Mouse (Mus musculus) midbrain, embryonic 15.5 days (tissue): ENCODE measurements around the gene Nfkb1. TPM values are rescaled to one million over a fixed set of nuclear protein-coding genes. Genes with fewer than 3 reads are reported as not detected.

Experiments used
- ATAC-seq: fragments of 200-750 bp; cut with Nextera tagmentation; replicated peaks from 2 replicates; pipeline ENCODE4 v1.8.0; 2017; ENCODE audit warnings: moderate TSS enrichment
- H3K27ac ChIP-seq: fragments of 300-500 bp; sonication (generic); 2 replicates; pipeline ENCODE4 v1.5.1; 2015; ENCODE audit warnings: mild to moderate bottlenecking, inconsistent platforms
- H3K27me3 ChIP-seq: fragments of 300-500 bp; sonication (generic); replicated peaks from 2 replicates; pipeline ENCODE4 v1.6.1; 2015; ENCODE audit warnings: inconsistent platforms
- H3K36me3 ChIP-seq: fragments of 300-500 bp; sonication (generic); replicated peaks from 2 replicates; pipeline ENCODE4 v1.6.1; 2015; ENCODE audit warnings: inconsistent platforms
- H3K4me1 ChIP-seq: fragments of 300-500 bp; sonication (generic); 2 replicates; pipeline ENCODE4 v1.6.1; 2015; ENCODE audit warnings: inconsistent platforms
- H3K4me2 ChIP-seq: fragments of 300-500 bp; sonication (generic); 2 replicates; pipeline ENCODE4 v1.6.1; 2015; ENCODE audit warnings: inconsistent platforms, mild to moderate bottlenecking, moderate library complexity
- H3K4me3 ChIP-seq: fragments of 300-500 bp; sonication (generic); 2 replicates; pipeline ENCODE4 v1.5.1; 2015; ENCODE audit warnings: mild to moderate bottlenecking, inconsistent platforms
- H3K9ac ChIP-seq: fragments of 300-500 bp; sonication (generic); 2 replicates; pipeline ENCODE4 v1.6.1; 2015; ENCODE audit warnings: mild to moderate bottlenecking, inconsistent platforms
- H3K9me3 ChIP-seq: fragments of 300-500 bp; sonication (generic); 2 replicates; pipeline ENCODE4 v1.6.1; 2016; ENCODE audit warnings: inconsistent platforms
- WGBS: fragments of 180-500 bp; shearing (Covaris S2); methylation state at CpG from one replicate; pipeline ENCODE4 v1.1.7; 2015; ENCODE audit warnings: mixed read lengths; 5-methylcytosine and 5-hydroxymethylcytosine counted together
- polyA plus RNA-seq: library from polyadenylated mRNA; unstranded; fragments of >200 nt; fragmentation: Nextera tagmentation; extraction: Ambion mirVana; gene quantifications from 2 replicates; pipeline ENCODE4 v1.2.1, GENCODE M21; 2015

Nfkb1 gene
- polyA plus RNA-seq, 1 experiment from 2014 or later: 7.9 TPM

DNA sequence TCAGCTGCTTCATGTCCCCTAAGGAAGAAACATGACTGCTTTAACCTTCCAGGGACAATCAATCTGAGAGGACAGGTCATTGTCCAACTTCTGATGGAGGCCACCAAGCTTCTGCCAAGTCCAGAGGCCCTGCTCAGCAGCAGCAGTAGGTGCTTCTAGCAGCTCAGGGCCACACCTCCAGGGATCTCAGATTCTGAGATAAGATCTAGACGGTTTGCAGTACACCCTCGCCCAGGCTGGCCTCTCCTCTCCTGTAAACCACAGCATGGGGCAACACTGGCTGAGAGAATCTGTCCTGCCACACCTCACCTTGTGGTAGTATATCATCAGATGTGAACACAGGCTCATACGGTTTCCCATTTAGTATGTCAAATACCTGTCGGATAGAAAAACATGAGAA lies 100.9 kb downstream of the Nfkb1 start:
- no peaks in the 10 kb centered on the region for H3K27me3 ChIP-seq
- no peak overlapping the region for H3K4me3 ChIP-seq
- ATAC-seq: no peak
- H3K4me2 ChIP-seq: no peak overlapping the region
- no peak overlapping the region for H3K9ac ChIP-seq
- WGBS: 88% methylated on average over 4 of the region's 4 CpGs
- H3K4me1 ChIP-seq: no peaks in the 10 kb centered on the region
- H3K9me3 ChIP-seq: no peaks in the 10 kb centered on the region
- no peaks in the 10 kb centered on the region; the same call in 1 of the 2 replicates for H3K36me3 ChIP-seq
- H3K27ac ChIP-seq: no peak overlapping the region

DNA sequence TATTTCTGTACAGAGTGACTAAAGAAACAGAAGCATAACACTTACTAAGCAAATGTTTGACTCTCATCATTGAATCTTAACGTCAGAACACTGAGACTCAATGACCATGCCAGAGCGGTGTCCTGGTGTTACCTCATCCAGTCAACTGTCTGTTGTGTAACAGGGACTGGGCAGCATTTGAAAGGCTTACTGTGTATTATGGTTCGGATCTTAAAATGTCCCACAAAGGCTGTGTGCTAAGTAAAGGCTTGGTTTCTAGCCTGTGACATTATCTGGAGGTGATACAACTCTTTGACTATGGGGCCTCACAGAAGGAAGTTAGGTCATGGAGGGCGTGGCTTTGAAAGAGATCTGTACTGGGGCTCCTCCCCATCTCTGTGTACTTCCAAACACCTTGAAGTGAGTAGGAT lies 104.9 kb downstream of the Nfkb1 start:
- Histone ChIP-seq H3K9ac (no peak overlapping the region), H3K27me3 (no peaks in the 10 kb centered on the region), H3K4me2 (no peak overlapping the region), H3K36me3 (no peaks in the 10 kb centered on the region; the same call in 1 of the 2 replicates), H3K27ac (no peak overlapping the region), H3K4me1 (peaks cover 4% of the 10 kb centered on the region), H3K4me3 (no peak overlapping the region), H3K9me3 (no peaks in the 10 kb centered on the region)
- no peak for ATAC-seq
- 88% methylated on average over 4 of the region's 4 CpGs for WGBS

DNA sequence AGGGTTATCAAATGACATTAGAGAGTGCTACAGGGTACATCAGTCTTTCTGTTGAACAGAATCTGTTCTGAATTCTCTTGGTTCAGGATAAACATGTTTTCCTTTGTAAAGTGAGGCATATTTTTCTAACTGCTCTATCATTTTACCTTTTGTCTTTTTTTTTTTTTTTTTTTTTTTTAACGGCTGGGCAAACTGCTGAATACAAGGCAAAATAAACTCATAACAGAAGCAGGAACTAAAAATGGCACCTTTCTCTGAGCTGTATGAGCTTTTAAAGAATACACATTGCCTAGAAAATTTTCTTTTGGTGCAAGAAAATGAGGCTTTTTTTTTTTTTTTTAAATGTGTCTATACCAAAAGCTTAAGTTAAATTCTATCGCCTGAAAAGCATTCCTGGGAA lies 105.3 kb downstream of the Nfkb1 start:
- Histone ChIP-seq H3K9me3 (no peaks in the 10 kb centered on the region), H3K27me3 (no peaks in the 10 kb centered on the region), H3K4me1 (peaks cover 6% of the 10 kb centered on the region), H3K36me3 (no peaks in the 10 kb centered on the region; the same call in 1 of the 2 replicates), H3K4me2 (no peak overlapping the region), H3K4me3 (no peak overlapping the region), H3K27ac (no peak overlapping the region), H3K9ac (no peak overlapping the region)
- no peak for ATAC-seq
- WGBS: 87% methylated on average over 2 of the region's 2 CpGs

DNA sequence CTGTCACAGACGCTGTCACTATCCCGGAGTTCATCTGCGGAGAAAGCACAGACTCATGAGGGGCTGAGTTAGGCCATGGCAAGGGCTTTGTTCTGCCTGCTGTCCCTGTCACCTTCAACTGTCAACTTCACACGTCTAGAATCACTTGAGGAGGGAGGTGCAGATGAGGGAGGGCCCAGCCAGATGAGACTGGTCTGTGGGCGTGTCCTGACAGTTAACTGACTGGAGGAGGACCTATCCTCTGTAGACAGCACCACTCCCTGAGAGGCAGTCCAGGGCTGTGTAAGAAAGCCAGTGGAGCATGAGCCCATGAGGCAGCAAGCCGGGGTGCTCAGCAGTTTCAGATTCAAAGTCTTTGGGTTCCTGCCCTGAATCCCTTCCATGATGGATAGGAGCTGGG lies 105.9 kb downstream of the Nfkb1 start:
- Histone ChIP-seq H3K27me3 (no peaks in the 10 kb centered on the region), H3K4me1 (peaks cover 6% of the 10 kb centered on the region), H3K4me3 (no peak overlapping the region), H3K9me3 (no peaks in the 10 kb centered on the region), H3K36me3 (no peaks in the 10 kb centered on the region; the same call in 1 of the 2 replicates), H3K27ac (no peak overlapping the region), H3K9ac (no peak overlapping the region), H3K4me2 (no peak overlapping the region)
- WGBS: 57% methylated on average over 6 of the region's 6 CpGs
- ATAC-seq: no peak

DNA sequence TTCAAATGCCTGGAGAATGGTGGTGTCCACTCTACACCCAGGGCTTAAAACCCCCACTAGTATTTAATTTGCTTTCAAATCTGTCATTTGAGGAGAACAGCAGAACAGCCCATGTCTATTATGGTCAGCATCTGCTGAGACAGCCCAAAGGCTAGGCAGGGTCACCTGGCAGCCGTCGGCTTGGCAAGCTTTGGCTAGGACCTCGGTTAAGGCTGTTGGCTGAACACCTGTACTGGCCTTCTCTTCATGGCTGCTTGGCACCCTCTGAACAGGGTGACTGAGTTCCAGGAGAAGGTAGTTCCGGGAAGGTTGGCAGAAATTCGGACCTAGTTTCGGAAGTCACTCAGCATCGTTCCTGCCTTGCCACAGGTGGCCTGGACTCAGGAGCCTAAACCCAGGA lies 109.1 kb downstream of the Nfkb1 start:
- H3K4me3 ChIP-seq: no peak overlapping the region
- ATAC-seq: peak; percentile 10; the same call in 1 of the 2 replicates
- H3K27me3 ChIP-seq: no peaks in the 10 kb centered on the region
- no peaks in the 10 kb centered on the region; the same call in 1 of the 2 replicates for H3K36me3 ChIP-seq
- H3K4me2 ChIP-seq: no peak overlapping the region
- H3K9ac ChIP-seq: no peak overlapping the region
- WGBS: 85% methylated on average over 7 of the region's 7 CpGs
- H3K27ac ChIP-seq: no peak overlapping the region
- H3K4me1 ChIP-seq: peaks cover 6% of the 10 kb centered on the region
- no peaks in the 10 kb centered on the region for H3K9me3 ChIP-seq

DNA sequence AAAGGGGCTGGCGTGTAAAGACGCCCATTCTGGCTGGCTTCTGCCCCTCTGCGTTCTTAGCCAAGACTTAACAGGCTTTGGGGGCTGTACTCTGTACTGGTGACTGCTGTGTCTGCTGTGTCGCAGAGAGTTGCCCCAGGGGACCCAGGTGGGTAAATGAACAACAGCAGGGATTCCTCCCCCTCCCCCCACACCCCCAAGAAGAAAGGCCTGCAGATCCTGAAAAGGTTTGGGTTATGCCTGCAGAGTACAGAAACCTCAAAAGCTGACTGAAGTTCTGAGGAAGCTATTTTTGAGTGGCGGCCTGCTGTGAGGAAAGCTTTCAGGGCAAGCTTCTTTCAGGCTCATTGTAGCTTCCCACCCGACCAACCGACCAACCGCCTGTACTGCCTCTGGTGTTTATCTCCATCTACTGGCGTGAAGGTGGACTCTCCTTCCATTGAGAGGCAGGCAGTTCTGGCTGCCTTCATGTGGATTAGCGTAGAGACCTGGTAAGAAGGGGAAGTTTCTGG lies 109.7 kb downstream of the Nfkb1 start:
- ATAC-seq: peak; percentile 88
- no peaks in the 10 kb centered on the region for H3K27me3 ChIP-seq
- H3K27ac ChIP-seq: no peak overlapping the region
- WGBS: 9% methylated on average over 10 of the region's 10 CpGs
- peaks cover 6% of the 10 kb centered on the region for H3K4me1 ChIP-seq
- H3K4me3 ChIP-seq: no peak overlapping the region
- no peaks in the 10 kb centered on the region; the same call in 1 of the 2 replicates for H3K36me3 ChIP-seq
- no peak overlapping the region for H3K9ac ChIP-seq
- H3K9me3 ChIP-seq: no peaks in the 10 kb centered on the region
- H3K4me2 ChIP-seq: no peak overlapping the region

DNA sequence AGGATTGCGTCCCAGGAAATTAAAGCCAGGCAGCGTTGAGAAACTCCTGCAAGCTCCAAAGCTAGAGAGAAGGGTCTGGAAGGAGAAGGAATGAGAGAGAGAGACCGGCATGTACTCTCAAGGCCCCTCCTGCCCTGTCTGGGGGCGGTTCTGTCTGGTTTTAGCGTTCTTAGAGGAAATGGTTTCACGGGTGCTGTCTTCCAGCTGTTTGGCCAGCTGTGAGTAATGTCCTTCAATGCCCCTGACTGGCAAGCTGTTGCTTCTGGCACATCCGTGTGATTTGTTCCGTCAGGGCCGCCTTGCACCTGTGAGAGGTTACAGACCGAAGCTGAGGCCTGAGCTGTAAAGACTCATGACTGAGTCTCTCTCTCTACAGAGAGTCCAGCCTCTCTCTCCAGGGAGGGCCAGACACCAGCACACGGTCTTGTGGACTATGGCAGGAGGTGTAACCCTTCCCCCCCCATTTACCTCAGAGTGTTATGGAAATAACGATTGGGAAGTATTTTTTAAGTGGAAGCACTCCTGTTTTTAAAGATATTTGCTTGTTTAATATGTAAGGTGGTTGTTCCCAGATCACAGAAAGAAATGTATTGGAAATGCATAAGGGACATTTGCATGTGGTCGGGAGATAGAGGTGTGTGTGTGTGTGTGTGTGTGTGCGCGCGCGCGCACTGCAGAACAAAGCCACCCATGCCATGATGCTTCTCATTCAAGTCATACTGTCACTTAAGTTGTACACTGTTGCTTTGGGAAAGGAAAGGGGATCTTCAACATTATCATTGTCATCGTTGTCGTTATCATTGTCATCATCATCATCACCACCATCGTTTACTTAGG lies 110.7 kb downstream of the Nfkb1 start:
- WGBS: 83% methylated on average over 21 of the region's 21 CpGs
- H3K9me3 ChIP-seq: no peaks in the 10 kb centered on the region
- no peak for ATAC-seq
- H3K27ac ChIP-seq: no peak overlapping the region
- no peak overlapping the region for H3K9ac ChIP-seq
- peaks cover 6% of the 10 kb centered on the region for H3K4me1 ChIP-seq
- H3K4me2 ChIP-seq: no peak overlapping the region
- no peaks in the 10 kb centered on the region; the same call in 1 of the 2 replicates for H3K36me3 ChIP-seq
- no peaks in the 10 kb centered on the region for H3K27me3 ChIP-seq
- no peak overlapping the region for H3K4me3 ChIP-seq

DNA sequence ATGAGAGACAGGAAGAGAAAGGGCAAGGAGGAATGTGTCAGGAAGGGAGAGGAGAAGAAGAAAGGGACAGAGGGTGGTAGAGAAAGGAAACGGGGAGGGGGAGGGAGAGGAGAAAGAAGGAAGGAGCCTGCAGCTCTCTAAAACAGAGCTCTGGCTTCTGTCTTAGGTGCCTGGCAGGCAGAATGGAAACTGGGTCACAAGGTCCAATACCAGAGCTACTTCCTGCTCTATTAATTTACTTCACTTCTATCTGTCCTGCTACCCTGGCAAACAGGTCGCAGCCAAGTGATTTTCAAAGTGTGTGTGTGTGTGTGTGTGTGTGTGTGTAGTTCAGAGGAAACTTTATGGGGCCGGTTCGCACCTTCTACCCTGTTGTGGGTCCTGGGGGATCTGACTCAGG lies 112.2 kb downstream of the Nfkb1 start:
- H3K9ac ChIP-seq: no peak overlapping the region
- peaks cover 6% of the 10 kb centered on the region for H3K4me1 ChIP-seq
- WGBS: 63% methylated on average over 4 of the region's 4 CpGs
- no peaks in the 10 kb centered on the region; the same call in 1 of the 2 replicates for H3K36me3 ChIP-seq
- H3K27ac ChIP-seq: no peak overlapping the region
- H3K4me3 ChIP-seq: no peak overlapping the region
- H3K4me2 ChIP-seq: no peak overlapping the region
- no peaks in the 10 kb centered on the region for H3K9me3 ChIP-seq
- no peak for ATAC-seq
- H3K27me3 ChIP-seq: no peaks in the 10 kb centered on the region

DNA sequence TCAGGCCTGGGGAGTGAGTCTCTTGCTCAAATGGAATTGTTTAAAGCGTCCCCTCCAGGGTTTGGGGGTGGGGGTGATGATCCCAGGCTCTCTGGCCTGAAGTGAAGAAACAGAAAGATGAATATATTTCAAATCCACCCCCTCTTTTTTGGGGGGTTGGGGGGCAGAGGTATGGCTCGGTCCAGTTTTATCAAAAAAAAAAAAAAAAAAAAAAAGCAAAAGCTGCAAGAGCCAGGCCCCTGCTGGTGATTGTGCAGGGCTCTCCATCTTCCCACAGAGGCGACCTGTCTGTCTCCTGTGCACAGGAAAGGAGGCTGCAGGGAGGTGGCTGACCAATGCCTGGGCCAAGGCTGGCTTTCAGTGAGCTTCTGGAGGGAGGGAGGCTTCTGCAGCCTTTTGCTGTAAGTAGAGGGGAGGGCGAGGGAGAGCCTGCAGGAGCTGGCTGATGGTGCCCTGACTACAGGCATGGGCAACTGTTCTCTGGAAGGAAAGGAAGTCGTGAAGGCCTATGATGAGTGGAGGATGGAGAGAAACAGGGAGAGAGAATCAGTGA lies 112.7 kb downstream of the Nfkb1 start:
- Histone ChIP-seq H3K9ac (no peak overlapping the region), H3K4me2 (no peak overlapping the region)

DNA sequence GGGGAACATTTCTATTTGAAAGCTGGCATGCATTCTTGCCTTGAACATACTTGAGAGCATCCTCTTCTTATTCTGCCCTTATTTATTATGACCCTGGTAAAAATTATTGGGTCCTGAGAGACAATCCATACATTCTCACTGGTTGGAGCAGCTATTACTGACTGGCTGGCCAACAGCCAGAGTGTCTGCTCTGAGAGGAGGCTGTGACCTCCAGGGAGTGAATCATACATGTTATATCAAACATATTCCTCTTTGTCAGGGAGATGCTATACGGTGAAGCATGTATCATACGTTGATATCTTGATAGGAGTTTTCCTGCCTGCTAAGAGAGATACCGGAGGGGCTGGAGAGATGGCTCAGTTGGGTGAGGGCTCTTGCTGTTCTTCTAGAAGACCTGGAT lies 116.2 kb downstream of the Nfkb1 start:
- Histone ChIP-seq H3K4me2 (no peak overlapping the region), H3K36me3 (no peaks in the 10 kb centered on the region), H3K9me3 (no peaks in the 10 kb centered on the region), H3K27ac (no peak overlapping the region), H3K9ac (no peak overlapping the region), H3K27me3 (no peaks in the 10 kb centered on the region), H3K4me1 (no peaks in the 10 kb centered on the region), H3K4me3 (no peak overlapping the region)
- ATAC-seq: no peak
- WGBS: 91% methylated on average over 3 of the region's 3 CpGs

More for the DNA sequence above, 112.7 kb downstream of the Nfkb1 start:
- ATAC-seq: no peak
- no peaks in the 10 kb centered on the region for H3K27me3 ChIP-seq
- no peaks in the 10 kb centered on the region for H3K9me3 ChIP-seq
- no peaks in the 10 kb centered on the region for H3K36me3 ChIP-seq
- H3K27ac ChIP-seq: no peak overlapping the region
- H3K4me1 ChIP-seq: peaks cover 6% of the 10 kb centered on the region
- no peak overlapping the region for H3K4me3 ChIP-seq
- WGBS: 68% methylated on average over 5 of the region's 5 CpGs

DNA sequence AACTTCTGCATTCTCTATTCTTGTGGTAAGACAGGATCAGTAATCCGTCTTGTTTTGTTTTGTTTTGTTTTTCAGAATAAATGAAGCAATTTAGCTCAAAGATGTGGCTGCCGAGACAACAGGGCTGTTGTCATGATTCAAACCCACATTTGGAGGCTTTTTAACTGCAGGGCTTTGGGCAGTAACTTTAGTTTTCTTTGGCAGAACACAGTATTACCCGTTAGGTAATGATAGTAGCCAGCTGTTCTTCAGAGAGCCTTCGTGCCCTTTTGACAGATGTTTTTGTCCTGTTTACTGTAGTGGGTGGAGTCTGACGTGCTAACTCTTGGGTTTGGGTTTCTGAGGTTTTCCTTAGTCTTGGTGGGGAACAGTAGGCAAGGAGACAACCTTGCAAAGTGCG lies 118.3 kb downstream of the Nfkb1 start:
- H3K9ac ChIP-seq: no peak overlapping the region
- no peaks in the 10 kb centered on the region for H3K9me3 ChIP-seq
- no peak for ATAC-seq
- H3K4me3 ChIP-seq: no peak overlapping the region
- no peak overlapping the region for H3K4me2 ChIP-seq
- no peak overlapping the region for H3K27ac ChIP-seq
- no peaks in the 10 kb centered on the region for H3K27me3 ChIP-seq
- no peaks in the 10 kb centered on the region for H3K36me3 ChIP-seq
- H3K4me1 ChIP-seq: no peaks in the 10 kb centered on the region
- WGBS: 78% methylated on average over 6 of the region's 6 CpGs

DNA sequence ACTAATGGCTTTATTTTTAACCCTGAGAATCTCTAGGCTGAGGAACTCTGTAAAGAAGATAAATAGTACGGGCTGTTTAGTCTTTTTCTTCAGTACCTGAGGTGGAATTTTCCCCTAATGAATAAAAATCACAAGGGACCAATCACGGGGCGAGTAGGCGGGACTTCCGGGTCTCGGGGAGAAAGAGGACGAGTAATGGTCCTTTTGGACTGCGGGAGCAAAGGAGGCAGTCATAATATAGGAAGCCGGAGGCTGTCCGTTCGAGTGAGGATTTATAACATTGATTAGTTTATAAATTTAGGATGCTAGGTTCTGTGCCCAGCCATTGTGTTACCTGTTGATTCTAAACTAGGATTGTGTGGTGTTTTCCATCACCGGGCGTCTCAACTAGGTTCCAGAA lies 119.8 kb downstream of the Nfkb1 start:
- ATAC-seq: no peak
- Histone ChIP-seq H3K9me3 (no peaks in the 10 kb centered on the region), H3K4me1 (no peaks in the 10 kb centered on the region), H3K4me3 (no peak overlapping the region), H3K4me2 (no peak overlapping the region), H3K27ac (no peak overlapping the region), H3K27me3 (no peaks in the 10 kb centered on the region), H3K36me3 (no peaks in the 10 kb centered on the region), H3K9ac (no peak overlapping the region)
- 73% methylated on average over 13 of the region's 13 CpGs for WGBS
